Mouse (Mus musculus) 416B (cell line): ENCODE data around the gene Olfr508.
"Not testable (repeated sequence)": the region's sequence is repeated elsewhere in the genome, so short reads cannot be mapped to it uniquely, and the experiment has no call there.

Experiments used
- DNase-seq: peaks from one replicate; pipeline ENCODE4 v3.0.0; 2011; ENCODE audit warnings: low read depth

Olfr508 gene

DNA sequence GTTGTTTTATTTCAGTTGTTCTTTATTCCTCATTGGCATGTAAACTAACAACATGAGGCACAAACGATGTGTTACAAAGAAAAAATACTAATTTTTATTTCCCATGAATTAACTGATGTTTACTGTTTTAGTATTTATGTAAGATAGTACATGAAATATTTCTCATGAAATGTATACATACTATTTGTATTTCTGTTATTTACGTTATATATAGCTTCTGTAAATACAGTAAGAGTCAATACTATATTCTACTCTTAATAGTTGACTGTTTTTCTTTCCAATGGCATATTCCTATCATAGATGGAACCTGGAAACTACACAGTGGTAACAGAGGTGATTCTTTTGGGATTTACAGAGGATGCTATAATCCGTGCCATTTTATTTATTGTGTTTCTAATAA lies at the start of gene Olfr508:
Gene Olfr508, plus strand, starts transcription at position 301 of the 400 bp plus-strand sequence.
- DNase-seq, result no peak

DNA sequence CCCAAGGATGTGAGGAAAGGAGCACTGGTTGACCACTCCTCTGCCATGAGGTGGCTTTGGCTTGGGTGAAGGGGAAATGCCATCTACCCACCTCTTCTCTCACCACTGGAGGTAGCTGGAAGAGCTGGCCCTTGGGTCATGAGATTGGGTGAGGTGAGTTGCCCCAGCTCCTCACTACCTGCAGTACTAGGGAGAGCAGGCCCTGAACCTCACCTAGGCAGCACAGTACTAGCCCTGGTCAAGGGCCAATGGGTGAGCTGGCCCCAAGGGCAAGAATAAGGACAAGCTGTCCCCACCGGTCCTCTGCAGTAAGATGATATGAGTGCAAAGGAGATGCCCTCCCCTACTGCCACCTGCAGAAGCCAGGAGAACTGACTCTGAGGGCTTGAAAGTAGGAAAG lies 40.0 kb upstream of the Olfr508 start:
- DNase-seq, result no peak

DNA sequence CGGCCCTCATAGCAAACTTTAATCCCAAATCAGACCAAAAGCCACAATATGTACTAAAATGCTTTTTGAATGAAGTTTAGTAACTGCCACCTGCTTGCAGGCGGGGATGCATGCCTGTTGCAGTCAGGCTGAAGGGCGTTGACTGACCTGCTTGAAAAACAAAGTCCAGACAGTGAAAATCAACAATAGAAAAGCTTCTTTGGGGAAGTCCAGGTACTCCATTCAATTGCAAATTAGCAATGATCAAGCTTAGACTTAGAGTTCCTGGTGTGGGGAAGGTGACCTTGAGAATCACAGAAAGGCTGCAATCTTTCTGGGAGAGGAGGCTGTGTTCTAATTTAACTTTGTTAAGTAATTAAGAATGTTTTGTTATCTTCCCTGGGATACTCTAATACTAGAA lies 27.9 kb upstream of the Olfr508 start:
- DNase-seq, result not testable (repeated sequence)

DNA sequence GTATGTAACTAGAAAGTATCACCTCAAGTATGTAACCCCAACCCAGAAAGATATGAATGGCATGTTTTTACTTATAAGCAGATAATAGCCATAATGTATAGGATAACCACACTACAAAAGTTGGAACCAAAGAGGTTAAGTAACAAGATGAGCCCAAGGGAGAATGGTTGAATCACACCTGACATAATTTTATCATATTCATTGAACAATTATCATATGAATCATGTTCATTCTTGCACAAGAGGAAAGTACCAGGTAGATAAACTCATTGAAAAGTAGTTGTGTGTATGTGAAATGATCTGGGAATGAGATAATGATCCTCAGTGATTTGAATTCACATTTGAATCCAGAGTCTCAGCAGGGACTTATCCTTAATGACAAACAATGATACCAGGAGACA lies 19.3 kb upstream of the Olfr508 start, which contains the start of gene Olfr506:
Gene Olfr506, plus strand, starts transcription at position 301 of the 400 bp plus-strand sequence.
- DNase-seq, result no peak

DNA sequence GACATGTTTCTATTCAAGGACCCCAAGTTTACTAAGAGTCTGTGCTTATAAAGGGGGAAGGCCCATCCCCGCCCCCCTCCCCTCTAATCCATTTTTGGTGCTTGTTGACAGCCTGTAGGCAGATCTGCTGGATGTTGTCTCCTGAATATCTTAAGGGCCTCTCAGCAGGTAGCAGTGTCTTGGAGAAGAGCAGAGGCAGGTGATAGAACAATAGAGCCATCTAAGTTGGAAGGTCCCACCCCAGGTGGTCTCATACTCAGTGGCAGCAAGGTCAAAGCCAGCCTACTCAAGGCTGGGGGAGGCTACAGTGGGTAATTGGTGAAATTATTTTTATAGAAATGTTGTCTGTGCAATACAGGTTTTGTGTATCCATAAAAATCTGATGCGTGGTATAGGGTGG lies 15.7 kb upstream of the Olfr508 start:
- DNase-seq, result no peak

DNA sequence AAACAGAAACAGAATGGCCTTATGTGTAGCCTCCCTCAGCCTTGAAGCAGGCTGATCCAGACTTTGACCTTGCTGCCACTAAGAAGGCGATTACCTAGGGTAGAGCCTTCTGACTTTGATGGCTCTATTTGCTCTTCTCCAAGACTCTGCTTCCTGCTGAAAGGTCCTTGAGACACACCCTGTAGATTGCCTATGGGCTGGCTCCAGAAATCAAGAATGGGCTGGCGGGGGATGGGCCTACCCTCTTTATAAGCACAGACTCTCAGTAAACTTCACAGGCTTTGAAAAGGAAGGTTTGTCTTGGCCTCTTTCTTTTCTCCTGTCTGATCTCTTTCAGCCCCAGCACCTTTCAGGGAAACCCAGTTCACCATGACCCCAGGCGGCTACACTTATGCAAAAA lies 13.0 kb upstream of the Olfr508 start:
- DNase-seq, result not testable (repeated sequence)

DNA sequence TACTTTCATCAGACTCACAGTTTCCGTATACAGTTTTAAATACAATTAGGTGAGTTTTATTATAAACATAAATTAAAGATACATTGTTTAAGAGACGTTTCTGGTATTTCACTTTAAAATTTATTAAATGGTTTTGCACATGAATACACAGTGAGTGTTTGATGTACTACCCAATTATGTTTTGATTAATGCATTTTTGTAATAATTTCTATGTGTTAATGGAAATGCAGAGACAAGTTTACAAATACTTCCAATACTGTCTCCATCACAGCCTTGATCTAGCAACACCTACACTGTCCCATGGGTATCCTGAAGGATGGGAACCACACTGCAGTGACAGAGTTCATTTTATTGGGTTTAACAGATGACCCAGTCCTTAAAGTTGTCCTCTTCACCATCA lies 8.3 kb upstream of the Olfr508 start, which contains the start of gene Olfr507:
Gene Olfr507, plus strand, starts transcription at position 301 of the 400 bp plus-strand sequence.
- no peak for DNase-seq

DNA sequence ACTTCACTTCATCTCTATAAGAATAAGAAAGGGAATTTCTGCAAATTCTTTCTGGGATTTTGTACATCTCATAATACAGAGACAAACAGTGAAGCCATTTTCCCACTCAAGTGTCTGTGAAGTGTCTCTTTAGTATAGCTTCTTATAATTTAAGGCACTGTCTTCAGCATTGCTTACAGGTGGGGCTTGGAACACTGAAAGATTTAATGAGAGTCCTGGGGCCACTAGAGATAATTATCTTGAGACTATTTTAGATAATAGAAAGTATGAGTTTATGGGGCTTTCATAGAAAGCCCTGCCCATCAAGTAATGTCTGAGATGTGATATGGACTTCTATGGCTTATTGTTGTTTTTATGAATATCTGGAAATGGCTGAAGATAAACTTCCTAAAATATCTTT lies 22.0 kb downstream of the Olfr508 start, which contains the start of gene Olfr509:
Gene Olfr509, minus strand, starts transcription at position 101 of the 400 bp plus-strand sequence.
- no peak for DNase-seq

DNA sequence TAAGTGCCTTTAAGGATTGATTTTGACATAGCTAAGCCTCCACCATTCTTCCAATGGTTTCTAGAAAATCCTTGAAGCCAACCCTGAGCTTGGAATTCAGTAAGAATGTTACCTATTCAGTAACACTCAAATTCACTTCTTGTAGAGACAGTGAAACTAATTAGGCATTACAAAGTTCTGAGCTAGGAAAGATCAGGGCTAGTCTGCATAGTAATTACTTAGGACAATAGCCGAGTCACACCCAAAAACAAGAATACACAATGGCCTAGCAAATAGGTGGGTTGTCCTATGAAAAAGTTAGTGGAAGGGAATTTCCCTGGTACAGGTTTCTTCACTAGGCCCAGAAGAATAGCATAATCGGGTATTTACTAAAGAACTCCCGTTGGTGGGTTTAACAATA lies 32.6 kb downstream of the Olfr508 start:
- DNase-seq, result no peak

DNA sequence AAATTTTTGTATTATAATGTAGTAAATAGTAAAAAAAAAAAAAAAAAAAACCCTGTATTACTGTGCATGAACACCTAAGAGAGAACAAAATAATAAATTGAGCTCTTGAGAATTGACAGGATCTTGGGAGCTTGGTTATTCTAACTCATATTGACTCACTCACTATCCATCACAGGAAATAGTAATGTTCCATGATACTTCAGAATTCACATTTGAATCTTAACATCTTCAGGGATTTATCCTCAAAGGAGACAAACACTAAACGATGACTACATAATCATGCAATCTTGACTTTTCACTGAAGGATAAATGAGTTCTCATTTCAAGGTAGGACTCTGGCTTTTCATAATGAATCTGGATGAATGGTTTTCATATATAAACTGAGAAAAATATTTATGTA lies 36.3 kb downstream of the Olfr508 start, which contains the start of gene Olfr510:
Gene Olfr510, plus strand, starts transcription at position 301 of the 400 bp plus-strand sequence.
- no peak for DNase-seq

DNA sequence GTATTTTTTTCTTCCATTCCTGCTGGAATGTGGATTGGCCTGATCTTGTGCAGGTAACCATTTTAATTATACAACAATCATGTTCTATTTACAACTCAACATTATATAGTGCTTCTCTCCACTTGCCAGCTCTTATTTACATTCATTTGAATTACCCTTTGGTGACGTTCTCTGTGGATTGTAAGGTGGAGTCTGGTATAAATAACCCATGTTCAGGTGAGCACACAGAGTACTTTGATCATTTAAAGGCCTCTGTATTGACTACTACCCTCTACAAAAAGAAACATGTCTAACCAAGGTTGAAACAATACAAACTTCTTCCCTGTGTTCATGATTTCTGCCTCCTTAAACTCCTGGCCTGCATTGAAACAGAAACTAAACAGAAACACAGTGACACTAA lies 41.3 kb downstream of the Olfr508 start:
- no peak for DNase-seq

DNA sequence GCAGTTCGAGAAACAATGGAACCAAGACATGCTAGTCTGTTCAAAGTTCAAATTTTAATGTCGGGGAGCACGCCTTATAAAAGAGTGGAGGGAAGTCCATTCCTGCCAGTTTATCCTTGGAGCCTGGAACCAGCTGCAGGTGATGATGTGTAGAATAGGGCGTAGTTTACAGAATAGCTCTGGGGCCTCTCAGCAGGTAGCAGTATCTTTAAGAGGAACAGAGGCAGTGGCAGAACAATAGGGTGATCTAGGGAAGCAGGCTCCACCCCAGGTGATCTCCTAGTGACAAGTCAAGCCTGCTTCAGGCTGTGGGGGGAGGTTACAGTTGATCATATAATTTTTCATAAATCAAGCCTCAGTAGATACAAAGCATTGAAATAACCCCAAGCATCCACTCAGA lies 49.1 kb downstream of the Olfr508 start:
- DNase-seq, result no peak
